Mouse (Mus musculus) CD4-positive, CD25-positive, alpha-beta regulatory T cell, adult 4 months (primary cell): ENCODE data around the gene Gimap8. TPM values are rescaled to one million over a fixed set of nuclear protein-coding genes. Genes with fewer than 3 reads are reported as not detected.

Source experiments
- polyA plus RNA-seq, 2 experiments: library from polyadenylated mRNA; unstranded; fragments of 100-300 nt; shearing (Covaris generic); gene quantifications; one replicate each; pipeline ENCODE4 v1.2.1; 2017

Gimap8 gene
- polyA plus RNA-seq, 2 experiments from 2014 or later = 149 to 213 TPM

Other genes starting within 250 kb of the Gimap8 start
- 10 to 100 TPM; 11.4 to 12.6 TPM for gene Zfp467, start 201.4 kb upstream of the Gimap8 start, polyA plus RNA-seq
- gene Sspo, start 199.0 kb upstream of the Gimap8 start, polyA plus RNA-seq = under 1 TPM; 0.20 to 0.73 TPM
- not detected for gene Atp6v0e2, start 109.6 kb upstream of the Gimap8 start, polyA plus RNA-seq
- 10 to 100 TPM; 33.3 to 54.7 TPM for gene Lrrc61, start 92.4 kb upstream of the Gimap8 start, polyA plus RNA-seq
- under 1 TPM in 1 of 2 experiments, not detected in 1; 0.55 TPM for gene Rarres2, start 74.4 kb upstream of the Gimap8 start, polyA plus RNA-seq
- not detected for gene Gm45021, start 57.6 kb upstream of the Gimap8 start, polyA plus RNA-seq
- gene Repin1, start 53.4 kb upstream of the Gimap8 start, polyA plus RNA-seq = 1 to 10 TPM in 1 of 2 experiments, under 1 TPM in 1; 1.00 to 1.9 TPM
- not detected for gene Gm44965, start 53.3 kb upstream of the Gimap8 start, polyA plus RNA-seq
- 10 to 100 TPM in 1 of 2 experiments, 1 to 10 TPM in 1; 5.8 to 10.0 TPM for gene Zfp775, start 45.2 kb upstream of the Gimap8 start, polyA plus RNA-seq
- gene AI854703, start 20.5 kb upstream of the Gimap8 start, polyA plus RNA-seq = 1 to 10 TPM; 2.7 to 5.2 TPM
- 100 to 1,000 TPM; 302 to 342 TPM for gene Gimap9, start 28.9 kb downstream of the Gimap8 start, polyA plus RNA-seq
- 1,000 to 10,000 TPM; 1,771 to 1,850 TPM for gene Gimap4, start 37.3 kb downstream of the Gimap8 start, polyA plus RNA-seq
- 1,000 to 10,000 TPM; 1,247 to 1,551 TPM for gene Gimap6, start 61.0 kb downstream of the Gimap8 start, polyA plus RNA-seq
- 10 to 100 TPM; 62.5 to 69.5 TPM for gene Gm28053, start 71.4 kb downstream of the Gimap8 start, polyA plus RNA-seq
- 100 to 1,000 TPM; 600 to 617 TPM for gene Gimap7, start 71.4 kb downstream of the Gimap8 start, polyA plus RNA-seq
- gene Gimap1, start 91.8 kb downstream of the Gimap8 start, polyA plus RNA-seq = 100 to 1,000 TPM; 342 to 402 TPM
- gene Gimap5, start 99.0 kb downstream of the Gimap8 start, polyA plus RNA-seq = 100 to 1,000 TPM; 196 to 256 TPM
- 1,000 to 10,000 TPM; 1,659 to 2,511 TPM for gene Gimap3, start 123.6 kb downstream of the Gimap8 start, polyA plus RNA-seq
- 10 to 100 TPM; 14.0 to 16.7 TPM for gene Tmem176a, start 193.7 kb downstream of the Gimap8 start, polyA plus RNA-seq
- gene Tmem176b, start 194.3 kb downstream of the Gimap8 start, polyA plus RNA-seq = 10 to 100 TPM; 17.3 to 22.7 TPM
- gene Aoc1, start 225.7 kb downstream of the Gimap8 start, polyA plus RNA-seq = under 1 TPM; 0.13 to 0.30 TPM